Mouse (Mus musculus) ES-Bruce4 (cell line): ENCODE data around the gene Immt. TPM values are rescaled to one million over a fixed set of nuclear protein-coding genes. Genes with fewer than 3 reads are reported as not detected.

Source experiments
- H3K27ac ChIP-seq: 2 replicates; pipeline ENCODE4 v1.5.1; 2012; ENCODE audit warnings: low read length, inconsistent platforms; ENCODE audit not compliant: insufficient read depth
- H3K27me3 ChIP-seq: 2 replicates; pipeline ENCODE4 v1.6.1; 2012; ENCODE audit warnings: mild to moderate bottlenecking, low read length, inconsistent platforms; ENCODE audit not compliant: control insufficient read depth, poor library complexity, insufficient read depth, severe bottlenecking
- H3K36me3 ChIP-seq: 2 replicates; pipeline ENCODE4 v1.6.1; 2012; ENCODE audit warnings: inconsistent platforms, mild to moderate bottlenecking, low read length, moderate library complexity; ENCODE audit not compliant: control insufficient read depth, poor library complexity, insufficient read depth, severe bottlenecking
- H3K4me1 ChIP-seq: one replicate; pipeline ENCODE4 v1.8.1; 2011; ENCODE audit warnings: low read length; ENCODE audit not compliant: control insufficient read depth, insufficient read depth
- H3K4me3 ChIP-seq: 2 replicates; pipeline ENCODE4 v1.5.1; 2011; ENCODE audit warnings: low read depth, mild to moderate bottlenecking, low read length
- H3K9ac ChIP-seq: 2 replicates; pipeline ENCODE4 v1.6.1; 2012; ENCODE audit warnings: low read depth, mild to moderate bottlenecking, inconsistent platforms; ENCODE audit not compliant: poor library complexity, severe bottlenecking
- H3K9me3 ChIP-seq: replicated peaks from 2 replicates; pipeline ENCODE4 v1.6.1; 2012; ENCODE audit warnings: mild to moderate bottlenecking, low read length, inconsistent platforms; ENCODE audit not compliant: control insufficient read depth, poor library complexity, insufficient read depth, severe bottlenecking
- CTCF ChIP-seq: IDR thresholded peaks from one replicate; pipeline ENCODE4 v1.8.1; 2011; ENCODE audit warnings: low read depth, low read length
- EP300 ChIP-seq: IDR thresholded peaks from 2 replicates; pipeline ENCODE4 v1.6.1; 2011; ENCODE audit warnings: low read depth, low read length; ENCODE audit not compliant: insufficient read depth
- POLR2A ChIP-seq: IDR thresholded peaks from one replicate; pipeline ENCODE4 v1.8.1; 2011; ENCODE audit warnings: low read length; ENCODE audit not compliant: insufficient read depth
- polyA plus RNA-seq: library from polyadenylated mRNA; stranded (reverse); fragments of >200 nt; gene quantifications from 2 replicates; pipeline ENCODE4 v1.2.4, GENCODE M21; 2011; ENCODE audit warnings: low read depth; ENCODE audit not compliant: missing spikeins, insufficient read depth, insufficient read length

The Immt gene
- polyA plus RNA-seq, 1 experiment = 129 TPM

GRCm38 (mm10) chr6:71812820-71813219 is 18.3 kb upstream of the Immt start:
- Histone ChIP-seq H3K4me3 (no peak overlapping the region), H3K9ac (no peak overlapping the region), H3K9me3 (no peaks in the 10 kb centered on the region), H3K27me3 (no peaks in the 10 kb centered on the region), H3K36me3 (peaks cover 21% of the 10 kb centered on the region), H3K27ac (no peak overlapping the region), H3K4me1 (no peaks in the 10 kb centered on the region)
- no peak for TF ChIP-seq EP300
- TF ChIP-seq POLR2A = no peak
- TF ChIP-seq CTCF = no peak

GRCm38 (mm10) chr6:71819764-71820292 is 11.3 kb upstream of the Immt start:
- Histone ChIP-seq H3K4me1 (no peaks in the 10 kb centered on the region), H3K27ac (no peak overlapping the region)
- TF ChIP-seq POLR2A (no peak), EP300 (no peak), CTCF (no peak)

GRCm38 (mm10) chr6:71823085-71823484 is 8.0 kb upstream of the Immt start:
- Histone ChIP-seq H3K4me1 (no peaks in the 10 kb centered on the region), H3K27ac (no peak overlapping the region), H3K27me3 (no peaks in the 10 kb centered on the region), H3K4me3 (peak overlapping the region; percentile 80), H3K36me3 (peaks cover 6% of the 10 kb centered on the region), H3K9ac (peak overlapping the region; percentile 30), H3K9me3 (no peaks in the 10 kb centered on the region)
- TF ChIP-seq CTCF (no peak), POLR2A (no peak), EP300 (no peak)

More at GRCm38 (mm10) chr6:71819764-71820292, 11.3 kb upstream of the Immt start:
- H3K4me3 ChIP-seq = no peak overlapping the region
- no peaks in the 10 kb centered on the region for H3K9me3 ChIP-seq
- peaks cover 30% of the 10 kb centered on the region for H3K36me3 ChIP-seq
- H3K27me3 ChIP-seq = no peaks in the 10 kb centered on the region
- no peak overlapping the region for H3K9ac ChIP-seq

- Histone ChIP-seq H3K9ac (peak overlapping the region; percentile 30), H3K4me3 (peak overlapping the region; percentile 80), H3K36me3 (peaks cover 2% of the 10 kb centered on the region), H3K9me3 (no peaks in the 10 kb centered on the region), H3K27me3 (no peaks in the 10 kb centered on the region), H3K4me1 (no peaks in the 10 kb centered on the region), H3K27ac (no peak overlapping the region)
- TF ChIP-seq CTCF = no peak
- 0 out of 2 replicates have a peak, but pooled peaks have one; percentile 33 for TF ChIP-seq EP300
- peak; percentile 59 for TF ChIP-seq POLR2A
Measured at GRCm38 (mm10) chr6:71823488-71823887, 7.6 kb upstream of the Immt start.

- TF ChIP-seq CTCF = no peak
- no peak for TF ChIP-seq EP300
- TF ChIP-seq POLR2A = no peak
- peak overlapping the region; percentile 30 for H3K9ac ChIP-seq
- H3K9me3 ChIP-seq = no peaks in the 10 kb centered on the region
- H3K36me3 ChIP-seq = no peaks in the 10 kb centered on the region; the same call in 1 of the 2 replicates
- H3K27ac ChIP-seq = no peak overlapping the region
- H3K27me3 ChIP-seq = no peaks in the 10 kb centered on the region
- peak overlapping the region; percentile 80 for H3K4me3 ChIP-seq
- no peaks in the 10 kb centered on the region for H3K4me1 ChIP-seq
Measured at GRCm38 (mm10) chr6:71823961-71824360, 7.2 kb upstream of the Immt start.

GRCm38 (mm10) chr6:71826869-71827268 is 4.3 kb upstream of the Immt start, which contains the start of gene Mrpl35:
TSS of gene Mrpl35 (minus strand) at chr6:71826969.
- H3K27ac ChIP-seq = no peak within 1 kb of the TSS
- TF ChIP-seq EP300 = no peak
- TF ChIP-seq CTCF = no peak
- no peak for TF ChIP-seq POLR2A
- no peaks in the 10 kb centered on the region for H3K4me1 ChIP-seq
- H3K4me3 ChIP-seq = no peak within 1 kb of the TSS
- H3K9me3 ChIP-seq = no peaks in the 10 kb centered on the region
- no peaks in the 10 kb centered on the region for H3K27me3 ChIP-seq
- no peaks in the 10 kb centered on the region for H3K36me3 ChIP-seq
- H3K9ac ChIP-seq = no peak within 1 kb of the TSS
